Mouse (Mus musculus) thymus, postnatal 25 days (tissue): ENCODE measurements around the gene Vmn1r66.
"Not testable (repeated sequence)": the region's sequence is repeated elsewhere in the genome, so short reads cannot be mapped to it uniquely, and the experiment has no call there.

Experiments
- DNase-seq: peaks from one replicate; pipeline ENCODE4 v3.0.0; 2022

Vmn1r66 gene

GRCm38 (mm10) chr7:10277906-10278305 lies at the start of gene Vmn1r66:
Gene Vmn1r66 (minus strand): TSS chr7:10278006.
- no peak for DNase-seq

DNA sequence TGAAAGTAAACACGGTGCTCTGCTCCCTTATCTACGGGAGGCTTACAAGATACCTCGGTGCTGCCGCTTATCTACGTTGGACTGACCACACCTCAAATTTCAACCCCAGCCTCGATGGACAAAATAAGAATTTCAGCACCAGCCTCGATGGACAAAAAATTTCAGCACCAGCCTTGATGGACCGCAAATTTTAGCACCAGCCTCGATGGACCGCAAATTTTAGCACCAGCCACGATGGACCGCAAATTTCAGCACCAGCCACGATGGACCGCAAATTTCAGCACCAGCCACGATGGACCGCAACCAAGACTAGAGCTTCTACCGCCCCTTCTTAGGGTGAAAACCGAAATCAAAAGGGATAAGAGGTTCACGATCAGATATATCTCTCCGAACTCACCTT lies 47.7 kb upstream of the Vmn1r66 start:
- DNase-seq: not testable (repeated sequence)

DNA sequence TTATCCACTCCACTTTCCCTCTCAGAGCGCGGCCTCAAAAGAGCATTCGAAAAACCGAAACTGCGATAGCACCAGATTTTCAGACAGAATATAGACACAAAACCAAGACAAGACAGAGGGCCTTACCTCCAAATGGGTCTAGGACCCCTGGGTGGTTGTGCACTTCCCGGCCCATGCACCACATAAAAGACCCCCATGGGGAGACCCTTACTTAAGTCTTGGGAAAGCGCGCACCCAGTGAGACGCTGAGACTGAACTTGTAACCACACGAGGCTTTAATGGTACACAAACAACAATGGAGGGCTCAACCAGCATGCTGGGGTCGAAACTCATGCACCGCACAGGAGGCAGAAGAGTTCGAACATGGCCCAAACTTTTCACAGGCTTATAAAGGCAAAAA lies 25.7 kb downstream of the Vmn1r66 start:
- no peak for DNase-seq

DNA sequence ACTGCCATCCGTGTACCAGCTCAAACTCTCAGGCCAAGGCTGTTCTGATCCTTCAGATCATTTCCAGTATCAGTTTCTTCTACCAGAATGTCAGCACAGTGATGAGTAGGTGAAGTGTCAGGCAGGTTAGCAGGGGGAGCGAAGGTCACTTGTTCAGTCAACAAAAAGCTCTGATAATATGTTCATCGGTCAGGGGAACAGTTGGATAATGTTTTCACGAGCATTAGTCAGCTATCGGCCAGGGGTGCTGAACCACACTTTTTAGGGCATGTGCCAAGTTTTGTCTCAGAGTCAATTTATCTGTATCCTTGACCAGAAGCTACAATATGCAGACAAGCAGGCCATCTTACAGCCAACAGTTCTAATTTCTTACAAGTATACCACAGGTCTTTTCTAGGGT lies 28.7 kb downstream of the Vmn1r66 start:
- no peak for DNase-seq
